Mouse (Mus musculus): ENCODE measurements around the gene Pxylp1. TPM values are rescaled to one million over a fixed set of nuclear protein-coding genes. Genes with fewer than 3 reads are reported as not detected.
"Not testable (repeated sequence)": the region's sequence is repeated elsewhere in the genome, so short reads cannot be mapped to it uniquely, and the experiment has no call there.

The Pxylp1 gene
- polyA plus RNA-seq (2015; fragmentation: Nextera tagmentation; extraction: Ambion mirVana) = 6.5 and 7.9 TPM in 2 replicates

DNA sequence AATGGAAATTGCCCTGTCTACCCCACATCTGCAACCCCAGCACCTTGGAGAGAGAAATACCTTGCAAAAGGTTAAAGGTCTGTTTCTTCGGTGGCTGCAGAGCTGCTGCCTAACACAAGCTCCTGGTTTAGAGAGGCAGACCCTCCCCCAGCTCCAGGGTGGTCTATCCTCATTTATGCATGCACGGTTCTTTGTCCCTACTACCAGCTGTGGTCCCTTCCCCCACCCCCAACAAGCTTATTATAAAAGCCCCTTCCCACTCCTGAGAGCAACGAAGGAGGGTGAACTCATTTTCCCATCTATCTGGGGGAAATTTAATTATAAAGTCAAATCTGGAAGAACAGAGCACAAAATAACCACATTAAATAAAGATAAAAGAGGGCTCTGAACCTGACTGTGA, at the start of gene Pxylp1:
TSS of gene Pxylp1 (minus strand) at position 124 of the 400 bp plus-strand sequence.
- WGBS = 23% methylated on average over 3 of the region's 3 CpGs
- no peak within 1 kb of the TSS for H3K4me2 ChIP-seq (replicated peaks; ENCODE audit: low read depth, low read length)
- DNase-seq (ENCODE audit: low spot score) = no peak
- no peak within 1 kb of the TSS for H3K4me3 ChIP-seq (ENCODE audit: low read depth, low read length)
- no peak for ATAC-seq
- H3K27me3 ChIP-seq (replicated peaks; ENCODE audit: insufficient read depth, low read length) = no peaks in the 10 kb centered on the region
- H3K9ac ChIP-seq (replicated peaks; ENCODE audit: low read depth) = no peak within 1 kb of the TSS
- H3K4me1 ChIP-seq (ENCODE audit: insufficient read depth, low read depth, low read length) = peaks cover 4% of the 10 kb centered on the region; the same call in 1 of the 2 replicates
- TF ChIP-seq EP300 (IDR thresholded peaks at IDR 0.05) (no peak), CTCF (IDR thresholded peaks at IDR 0.05) (no peak)
- H3K27ac ChIP-seq (ENCODE audit: low read length) = no peak within 1 kb of the TSS
- no peaks in the 10 kb centered on the region for H3K36me3 ChIP-seq (ENCODE audit: insufficient read depth, low read length)
- H3K9me3 ChIP-seq (ENCODE audit: low read length) = no peaks in the 10 kb centered on the region

DNA sequence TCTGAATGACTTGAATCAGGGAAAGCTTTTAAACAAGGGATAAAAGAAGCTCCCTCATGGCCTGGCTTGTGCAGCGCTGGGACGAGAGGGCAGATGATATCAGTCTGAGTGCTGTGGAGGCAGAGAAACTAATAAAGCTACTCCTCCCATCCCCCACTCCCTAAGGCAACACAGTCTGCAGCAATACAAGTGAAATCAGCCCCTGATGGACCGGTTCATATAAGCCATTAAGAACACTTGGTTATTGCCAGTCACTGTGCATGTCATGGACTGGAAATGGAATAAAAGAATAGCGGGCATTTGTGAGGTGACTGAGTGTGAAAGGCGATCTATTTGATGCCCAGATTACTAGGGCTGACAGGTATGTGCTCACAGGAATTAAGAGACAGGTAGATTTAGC, 46.4 kb upstream of the Pxylp1 start:
- Histone ChIP-seq H3K27ac (ENCODE audit: low read length) (no peak overlapping the region), H3K36me3 (ENCODE audit: insufficient read depth, low read length) (no peaks in the 10 kb centered on the region), H3K4me2 (replicated peaks; ENCODE audit: low read depth, low read length) (no peak overlapping the region), H3K27me3 (replicated peaks; ENCODE audit: insufficient read depth, low read length) (no peaks in the 10 kb centered on the region), H3K9me3 (ENCODE audit: low read length) (no peaks in the 10 kb centered on the region), H3K4me1 (ENCODE audit: insufficient read depth, low read depth, low read length) (no peaks in the 10 kb centered on the region), H3K9ac (replicated peaks; ENCODE audit: low read depth) (no peak overlapping the region), H3K4me3 (ENCODE audit: low read depth, low read length) (no peak overlapping the region)
- TF ChIP-seq CTCF (IDR thresholded peaks at IDR 0.05) (no peak), EP300 (IDR thresholded peaks at IDR 0.05) (no peak)
- 84% methylated on average over 5 of the region's 5 CpGs for WGBS
- DNase-seq (ENCODE audit: low spot score) (no peak), ATAC-seq (no peak)

DNA sequence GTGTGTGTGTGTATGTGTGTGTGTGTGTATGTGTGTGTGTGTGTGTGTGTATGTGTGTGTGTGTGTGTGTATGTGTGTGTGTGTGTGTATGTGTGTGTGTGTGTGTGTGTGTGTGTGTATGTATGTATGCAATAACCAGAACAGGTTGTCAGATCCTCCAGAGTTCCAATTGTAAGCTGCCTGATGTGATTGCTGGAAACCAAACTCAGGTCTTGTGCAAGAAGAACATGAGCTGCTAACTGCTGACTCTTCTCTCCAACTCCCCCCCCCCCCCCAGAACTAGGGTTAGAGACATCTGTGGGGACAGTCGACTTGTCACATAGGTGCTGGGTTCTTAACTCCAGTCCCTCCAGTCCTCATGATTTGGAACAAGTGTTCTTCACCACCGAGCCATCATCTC, 44.0 kb upstream of the Pxylp1 start:
- DNase-seq (ENCODE audit: low spot score); H3K4me1 ChIP-seq (ENCODE audit: insufficient read depth, low read depth, low read length); H3K9ac ChIP-seq (replicated peaks; ENCODE audit: low read depth); ATAC-seq; H3K9me3 ChIP-seq (ENCODE audit: low read length); H3K27ac ChIP-seq (ENCODE audit: low read length); H3K4me2 ChIP-seq (replicated peaks; ENCODE audit: low read depth, low read length); H3K36me3 ChIP-seq (ENCODE audit: insufficient read depth, low read length); H3K4me3 ChIP-seq (ENCODE audit: low read depth, low read length); H3K27me3 ChIP-seq (replicated peaks; ENCODE audit: insufficient read depth, low read length): not testable (repeated sequence)
- WGBS = 87% methylated on average over 2 of the region's 2 CpGs

DNA sequence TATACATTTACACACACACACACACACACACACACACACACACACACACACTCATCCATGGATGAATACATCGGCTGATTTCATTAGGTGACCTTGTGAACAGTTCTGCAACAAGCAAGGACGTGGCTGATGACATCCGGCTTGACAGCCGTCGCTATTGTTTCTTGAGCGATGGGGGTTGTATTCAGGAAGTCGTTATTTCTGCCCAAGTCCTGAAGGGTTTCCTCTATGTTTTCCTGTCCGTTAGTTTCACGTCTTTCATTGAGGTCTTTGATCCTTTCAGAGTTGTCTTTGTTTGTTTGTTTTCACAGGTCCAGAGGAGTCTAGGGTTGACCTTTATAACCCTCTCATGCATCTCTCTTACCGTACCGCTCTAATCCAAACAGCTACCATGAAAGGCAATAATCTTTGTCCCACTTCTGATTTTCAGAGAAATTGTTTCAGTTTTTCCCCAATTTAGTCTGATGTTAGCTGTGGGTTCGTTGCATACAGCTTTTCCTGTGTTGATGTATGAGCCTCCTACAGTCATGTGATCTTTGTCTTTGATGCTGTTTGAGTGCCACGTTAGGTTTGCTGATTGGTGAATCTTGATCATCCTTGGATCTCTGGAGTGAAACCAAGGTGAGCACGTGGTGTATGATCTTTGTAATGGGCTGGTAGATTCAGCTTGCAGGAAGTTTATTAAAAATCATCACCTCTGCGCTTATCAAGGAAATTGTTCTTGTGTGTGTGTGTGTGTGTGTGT, 43.3 kb upstream of the Pxylp1 start:
- ATAC-seq = no peak
- TF ChIP-seq EP300 (IDR thresholded peaks at IDR 0.05) (no peak), CTCF (IDR thresholded peaks at IDR 0.05) (no peak)
- WGBS = 34% methylated on average over 15 of the region's 15 CpGs

DNA sequence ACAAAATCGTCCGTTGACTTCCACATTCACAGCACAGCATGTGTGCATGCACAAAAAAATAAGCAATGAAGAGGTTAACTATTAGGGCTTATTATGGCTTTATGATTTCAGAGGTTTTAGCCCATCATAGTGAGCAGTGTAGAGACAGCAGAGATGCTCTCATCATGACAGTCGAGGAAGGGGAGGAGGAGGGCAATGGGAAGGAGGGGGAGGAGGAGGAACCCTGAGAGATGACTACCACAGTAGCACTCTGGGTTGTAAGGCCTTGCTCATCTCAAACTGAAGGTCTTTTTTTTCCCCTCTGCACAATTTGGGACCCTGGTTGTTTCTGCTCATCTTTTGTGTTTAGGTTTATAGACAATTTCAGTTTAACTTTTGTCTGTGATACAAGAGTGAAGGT, 42.3 kb upstream of the Pxylp1 start:
- Histone ChIP-seq H3K27ac (ENCODE audit: low read length) (no peak overlapping the region), H3K9me3 (ENCODE audit: low read length) (no peaks in the 10 kb centered on the region), H3K9ac (replicated peaks; ENCODE audit: low read depth) (no peak overlapping the region), H3K27me3 (replicated peaks; ENCODE audit: insufficient read depth, low read length) (no peaks in the 10 kb centered on the region), H3K4me3 (ENCODE audit: low read depth, low read length) (no peak overlapping the region), H3K36me3 (ENCODE audit: insufficient read depth, low read length) (no peaks in the 10 kb centered on the region), H3K4me2 (replicated peaks; ENCODE audit: low read depth, low read length) (no peak overlapping the region), H3K4me1 (ENCODE audit: insufficient read depth, low read depth, low read length) (no peaks in the 10 kb centered on the region)
- DNase-seq (ENCODE audit: low spot score) (no peak), ATAC-seq (no peak)
- WGBS = 76% methylated on average over 3 of the region's 3 CpGs
- TF ChIP-seq CTCF (IDR thresholded peaks at IDR 0.05) (no peak), EP300 (IDR thresholded peaks at IDR 0.05) (no peak)

More for the DNA sequence above, 43.3 kb upstream of the Pxylp1 start:
- H3K36me3 ChIP-seq (ENCODE audit: insufficient read depth, low read length) = no peaks in the 10 kb centered on the region
- DNase-seq (ENCODE audit: low spot score) = no peak
- no peak overlapping the region for H3K4me3 ChIP-seq (ENCODE audit: low read depth, low read length)
- no peaks in the 10 kb centered on the region for H3K9me3 ChIP-seq (ENCODE audit: low read length)
- no peak overlapping the region for H3K4me2 ChIP-seq (replicated peaks; ENCODE audit: low read depth, low read length)
- no peaks in the 10 kb centered on the region for H3K4me1 ChIP-seq (ENCODE audit: insufficient read depth, low read depth, low read length)
- H3K27ac ChIP-seq (ENCODE audit: low read length) = no peak overlapping the region
- no peak overlapping the region for H3K9ac ChIP-seq (replicated peaks; ENCODE audit: low read depth)
- no peaks in the 10 kb centered on the region for H3K27me3 ChIP-seq (replicated peaks; ENCODE audit: insufficient read depth, low read length)

DNA sequence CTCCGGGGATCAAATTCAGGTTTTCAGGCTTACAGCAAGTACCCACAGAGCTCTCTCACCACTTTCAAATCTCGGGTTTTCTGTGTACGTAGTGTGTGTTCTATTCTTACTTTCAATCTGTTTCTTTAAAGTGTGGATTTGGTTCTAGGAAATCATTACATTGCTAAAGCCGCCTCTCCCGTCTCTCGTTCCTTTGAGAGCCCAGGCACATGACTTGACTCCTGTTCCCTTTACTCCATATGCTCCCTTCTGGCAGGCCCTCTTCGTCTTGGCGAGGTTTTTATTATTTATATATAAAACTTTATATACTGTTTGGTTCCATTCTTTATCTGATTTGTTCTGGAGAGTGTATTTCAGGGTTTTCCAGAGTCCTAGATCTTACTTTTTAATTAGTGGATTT, 40.3 kb upstream of the Pxylp1 start:
- H3K4me3 ChIP-seq (ENCODE audit: low read depth, low read length) = no peak overlapping the region
- DNase-seq (ENCODE audit: low spot score) (no peak), ATAC-seq (no peak)
- TF ChIP-seq EP300 (IDR thresholded peaks at IDR 0.05) (no peak), CTCF (IDR thresholded peaks at IDR 0.05) (no peak)
- 81% methylated on average over 8 of the region's 8 CpGs for WGBS
- no peak overlapping the region for H3K9ac ChIP-seq (replicated peaks; ENCODE audit: low read depth)
- no peak overlapping the region for H3K27ac ChIP-seq (ENCODE audit: low read length)
- H3K9me3 ChIP-seq (ENCODE audit: low read length) = no peaks in the 10 kb centered on the region
- no peak overlapping the region for H3K4me2 ChIP-seq (replicated peaks; ENCODE audit: low read depth, low read length)
- no peaks in the 10 kb centered on the region for H3K36me3 ChIP-seq (ENCODE audit: insufficient read depth, low read length)
- no peaks in the 10 kb centered on the region for H3K27me3 ChIP-seq (replicated peaks; ENCODE audit: insufficient read depth, low read length)
- H3K4me1 ChIP-seq (ENCODE audit: insufficient read depth, low read depth, low read length) = no peaks in the 10 kb centered on the region
